In genomic region chr11:102209742-102210141, GRCm38 (mm10) we compare ENCODE assay signal across 8 mouse cellular contexts. TPM values are rescaled to one million over a fixed set of nuclear protein-coding genes. Genes with fewer than 3 reads are reported as not detected.
DNase-seq lines count a peak whose midpoint lies in the region; ATAC-seq lines count a peak whose summit lies in the region.

No protein-coding gene starts in this region.

- DNase-seq in adrenal gland, postnatal 14 days = peak; percentile 51
- no peak for DNase-seq in adrenal gland, adult 18-20 months (ENCODE audit: low spot score in 2 of 2)
- no peak for DNase-seq in midbrain, embryonic 10.5 days (ENCODE audit: low spot score)
- no peak for DNase-seq in midbrain, embryonic 11.5 days (ENCODE audit: low spot score, missing footprints)
- no peak for DNase-seq in adrenal gland, adult 8-10 months
- no peak for DNase-seq in urinary bladder, postnatal 36 days (ENCODE audit: low spot score in 2 of 2)

- H3K27me3 ChIP-seq in midbrain, embryonic 10.5 days (ENCODE audit: low read depth, poor library complexity, severe bottlenecking) = 0 out of 2 replicates have a peak, but pooled peaks cover 5% of the 10 kb centered on the region
- H3K27me3 ChIP-seq in midbrain, embryonic 11.5 days (ENCODE audit: control insufficient read depth, insufficient read depth, low read length) = no peaks in the 10 kb centered on the region
- no peaks in the 10 kb centered on the region for H3K27me3 ChIP-seq in forebrain, embryonic 15.5 days
- no peaks in the 10 kb centered on the region for H3K27me3 ChIP-seq in midbrain, embryonic 15.5 days (replicated peaks)

- no peak overlapping the region for H3K4me2 ChIP-seq in midbrain, embryonic 11.5 days
- H3K4me2 ChIP-seq in forebrain, embryonic 15.5 days (replicated peaks) = no peak overlapping the region
- no peak overlapping the region for H3K4me2 ChIP-seq in midbrain, embryonic 15.5 days

- peaks cover 33% of the 10 kb centered on the region for H3K36me3 ChIP-seq in midbrain, embryonic 10.5 days
- peaks cover 4% of the 10 kb centered on the region; the same call in 1 of the 2 replicates for H3K36me3 ChIP-seq in midbrain, embryonic 11.5 days (ENCODE audit: control insufficient read depth, insufficient read depth, low read length)
- H3K36me3 ChIP-seq in forebrain, embryonic 15.5 days = peaks cover 20% of the 10 kb centered on the region
- H3K36me3 ChIP-seq in midbrain, embryonic 15.5 days (replicated peaks) = peaks cover 6% of the 10 kb centered on the region; the same call in 1 of the 2 replicates

- WGBS in midbrain, embryonic 10.5 days = 25% methylated on average over 2 of the region's 2 CpGs
- 22% methylated on average over 2 of the region's 2 CpGs for WGBS in midbrain, embryonic 11.5 days
- WGBS in forebrain, embryonic 15.5 days = 18% methylated on average over 2 of the region's 2 CpGs
- 38% methylated on average over 2 of the region's 2 CpGs for WGBS in midbrain, embryonic 15.5 days

- H3K4me3 ChIP-seq in midbrain, embryonic 10.5 days = no peak overlapping the region
- H3K4me3 ChIP-seq in midbrain, embryonic 11.5 days (ENCODE audit: low read depth, low read length) = no peak overlapping the region
- H3K4me3 ChIP-seq in forebrain, embryonic 15.5 days = no peak overlapping the region
- no peak overlapping the region for H3K4me3 ChIP-seq in midbrain, embryonic 15.5 days

- H3K27ac ChIP-seq in midbrain, embryonic 10.5 days (replicated peaks) = peak overlapping the region; percentile 84
- H3K27ac ChIP-seq in midbrain, embryonic 11.5 days (ENCODE audit: low read depth, low read length) = no peak overlapping the region
- peak overlapping the region; percentile 49 for H3K27ac ChIP-seq in forebrain, embryonic 15.5 days (replicated peaks)
- H3K27ac ChIP-seq in midbrain, embryonic 15.5 days = 0 out of 2 replicates have a peak overlapping the region, but pooled peaks have one; percentile 4

- ATAC-seq in midbrain, embryonic 11.5 days (ENCODE audit: low FRiP score) = no peak
- ATAC-seq in forebrain, embryonic 15.5 days (replicated peaks) = no peak
- ATAC-seq in midbrain, embryonic 15.5 days (replicated peaks) = no peak

- peaks cover 70% of the 10 kb centered on the region for H3K4me1 ChIP-seq in midbrain, embryonic 10.5 days
- peaks cover 22% of the 10 kb centered on the region for H3K4me1 ChIP-seq in midbrain, embryonic 11.5 days (ENCODE audit: control insufficient read depth, insufficient read depth, low read length)
- peaks cover 68% of the 10 kb centered on the region for H3K4me1 ChIP-seq in forebrain, embryonic 15.5 days
- H3K4me1 ChIP-seq in midbrain, embryonic 15.5 days = peaks cover 52% of the 10 kb centered on the region

- no peak overlapping the region for H3K9ac ChIP-seq in midbrain, embryonic 11.5 days (ENCODE audit: low read length)
- no peak overlapping the region for H3K9ac ChIP-seq in forebrain, embryonic 15.5 days (replicated peaks)
- no peak overlapping the region for H3K9ac ChIP-seq in midbrain, embryonic 15.5 days

- H3K9me3 ChIP-seq in midbrain, embryonic 10.5 days (replicated peaks) = no peaks in the 10 kb centered on the region
- no peaks in the 10 kb centered on the region for H3K9me3 ChIP-seq in midbrain, embryonic 11.5 days (ENCODE audit: control insufficient read depth, low read length)
- no peaks in the 10 kb centered on the region for H3K9me3 ChIP-seq in forebrain, embryonic 15.5 days
- no peaks in the 10 kb centered on the region for H3K9me3 ChIP-seq in midbrain, embryonic 15.5 days

RNA-seq across cellular contexts. Expression of gene Hdac5, which starts 20.2 kb away (rescaled TPM):
- 81.1 and 83.7 TPM in 2 replicates for total RNA-seq in adrenal gland, postnatal 14 days (2021)
- 100 to 1,000 TPM in 1 of 2 experiments, 10 to 100 TPM in 1; 79.1 to 115 TPM for total RNA-seq in adrenal gland, adult 18-20 months (2021)
- 57.3 and 68.9 TPM in 2 replicates for polyA plus RNA-seq in midbrain, embryonic 10.5 days (2016; fragmentation: Nextera tagmentation; extraction: Ambion mirVana)
- 25.6 and 31.9 TPM in 2 replicates for polyA plus RNA-seq in midbrain, embryonic 11.5 days (2014; fragmentation: Nextera tagmentation; extraction: Ambion mirVana)
- 127 and 129 TPM in 2 replicates for polyA plus RNA-seq in forebrain, embryonic 15.5 days (2015; fragmentation: Nextera tagmentation; extraction: Ambion mirVana)
- polyA plus RNA-seq in midbrain, embryonic 15.5 days (2015; fragmentation: Nextera tagmentation; extraction: Ambion mirVana) = 90.3 and 105 TPM in 2 replicates
- 100 to 1,000 TPM; 100 to 175 (median 132) TPM for total RNA-seq in adrenal gland, adult 8-10 months (2022)

RNA-seq across cellular contexts. Expression of gene G6pc3, which starts 20.3 kb away (rescaled TPM):
- 82.8 and 83.7 TPM in 2 replicates for total RNA-seq in adrenal gland, postnatal 14 days (2021)
- total RNA-seq in adrenal gland, adult 18-20 months (2021) = 100 to 1,000 TPM; 121 to 128 TPM
- 39.1 and 41.5 TPM in 2 replicates for polyA plus RNA-seq in midbrain, embryonic 10.5 days (2016; fragmentation: Nextera tagmentation; extraction: Ambion mirVana)
- 27.8 and 31.5 TPM in 2 replicates for polyA plus RNA-seq in midbrain, embryonic 11.5 days (2014; fragmentation: Nextera tagmentation; extraction: Ambion mirVana)
- polyA plus RNA-seq in forebrain, embryonic 15.5 days (2015; fragmentation: Nextera tagmentation; extraction: Ambion mirVana) = 21.5 and 23.7 TPM in 2 replicates
- 38.6 and 43.3 TPM in 2 replicates for polyA plus RNA-seq in midbrain, embryonic 15.5 days (2015; fragmentation: Nextera tagmentation; extraction: Ambion mirVana)
- 100 to 1,000 TPM; 143 to 173 (median 158) TPM for total RNA-seq in adrenal gland, adult 8-10 months (2022)

RNA-seq across cellular contexts. Expression of gene Lsm12, which starts 24.6 kb away (rescaled TPM):
- 78.7 and 81.0 TPM in 2 replicates for total RNA-seq in adrenal gland, postnatal 14 days (2021)
- total RNA-seq in adrenal gland, adult 18-20 months (2021) = 100 to 1,000 TPM in 1 of 2 experiments, 10 to 100 TPM in 1; 83.9 to 102 TPM
- polyA plus RNA-seq in midbrain, embryonic 10.5 days (2016; fragmentation: Nextera tagmentation; extraction: Ambion mirVana) = 141 and 144 TPM in 2 replicates
- 73.5 and 74.8 TPM in 2 replicates for polyA plus RNA-seq in midbrain, embryonic 11.5 days (2014; fragmentation: Nextera tagmentation; extraction: Ambion mirVana)
- 114 and 118 TPM in 2 replicates for polyA plus RNA-seq in forebrain, embryonic 15.5 days (2015; fragmentation: Nextera tagmentation; extraction: Ambion mirVana)
- 111 and 118 TPM in 2 replicates for polyA plus RNA-seq in midbrain, embryonic 15.5 days (2015; fragmentation: Nextera tagmentation; extraction: Ambion mirVana)
- 10 to 100 TPM; 67.2 to 86.9 (median 81.0) TPM for total RNA-seq in adrenal gland, adult 8-10 months (2022)

RNA-seq across cellular contexts. Expression of gene BC030867, which starts 38.9 kb away (rescaled TPM):
- 1.7 and 2.3 TPM in 2 replicates for total RNA-seq in adrenal gland, postnatal 14 days (2021)
- under 1 TPM in 1 of 2 experiments, not detected in 1; 0.46 TPM for total RNA-seq in adrenal gland, adult 18-20 months (2021)
- polyA plus RNA-seq in midbrain, embryonic 10.5 days (2016; fragmentation: Nextera tagmentation; extraction: Ambion mirVana) = 25.8 and 27.3 TPM in 2 replicates
- polyA plus RNA-seq in midbrain, embryonic 11.5 days (2014; fragmentation: Nextera tagmentation; extraction: Ambion mirVana) = 17.4 and 18.4 TPM in 2 replicates
- 5.6 and 7.0 TPM in 2 replicates for polyA plus RNA-seq in forebrain, embryonic 15.5 days (2015; fragmentation: Nextera tagmentation; extraction: Ambion mirVana)
- 2.2 and 2.5 TPM in 2 replicates for polyA plus RNA-seq in midbrain, embryonic 15.5 days (2015; fragmentation: Nextera tagmentation; extraction: Ambion mirVana)
- total RNA-seq in adrenal gland, adult 8-10 months (2022) = under 1 TPM; 0.41 to 0.83 (median 0.56) TPM

RNA-seq across cellular contexts. Expression of gene Tmem101, which starts 53.5 kb away (rescaled TPM):
- 14.4 and 16.5 TPM in 2 replicates for total RNA-seq in adrenal gland, postnatal 14 days (2021)
- total RNA-seq in adrenal gland, adult 18-20 months (2021) = 10 to 100 TPM; 12.0 to 13.6 TPM
- polyA plus RNA-seq in midbrain, embryonic 10.5 days (2016; fragmentation: Nextera tagmentation; extraction: Ambion mirVana) = 40.4 and 42.3 TPM in 2 replicates
- polyA plus RNA-seq in midbrain, embryonic 11.5 days (2014; fragmentation: Nextera tagmentation; extraction: Ambion mirVana) = 33.5 and 35.9 TPM in 2 replicates
- polyA plus RNA-seq in forebrain, embryonic 15.5 days (2015; fragmentation: Nextera tagmentation; extraction: Ambion mirVana) = 37.4 and 41.6 TPM in 2 replicates
- 45.3 and 46.5 TPM in 2 replicates for polyA plus RNA-seq in midbrain, embryonic 15.5 days (2015; fragmentation: Nextera tagmentation; extraction: Ambion mirVana)
- 10 to 100 TPM; 18.0 to 21.8 (median 19.7) TPM for total RNA-seq in adrenal gland, adult 8-10 months (2022)
